Mouse (Mus musculus) heart, adult 2 months (tissue): ENCODE results near the gene Sod1. TPM values are rescaled to one million over a fixed set of nuclear protein-coding genes. Genes with fewer than 3 reads are reported as not detected.
"Not testable (repeated sequence)": the region's sequence is repeated elsewhere in the genome, so short reads cannot be mapped to it uniquely, and the experiment has no call there.

Experiments used
- DNase-seq, 2 experiments: peaks; one replicate each; pipeline ENCODE4 v3.0.0; 2021
- H3K27ac ChIP-seq: fragments of 200-600 bp; 2 replicates; pipeline ENCODE4 v1.8.1; 2022
- H3K27me3 ChIP-seq: fragments of 200-500 bp; 2 replicates; pipeline ENCODE4 v1.6.1; 2012; ENCODE audit warnings: mild to moderate bottlenecking, low read length, inconsistent platforms, mixed read lengths; ENCODE audit not compliant: control insufficient read depth, insufficient read depth
- H3K36me3 ChIP-seq: fragments of 200-500 bp; 2 replicates; pipeline ENCODE4 v1.6.1; 2012; ENCODE audit warnings: low read length, inconsistent platforms; ENCODE audit not compliant: control insufficient read depth, insufficient read depth
- H3K4me1 ChIP-seq: fragments of 200-500 bp; 2 replicates; pipeline ENCODE4 v1.6.1; 2011; ENCODE audit warnings: low read length; ENCODE audit not compliant: control insufficient read depth, insufficient read depth
- H3K4me3 ChIP-seq: fragments of 200-600 bp; 2 replicates; pipeline ENCODE4 v1.8.1; 2022
- H3K79me2 ChIP-seq: fragments of 200-500 bp; replicated peaks from 2 replicates; pipeline ENCODE4 v1.6.1; 2012; ENCODE audit warnings: mild to moderate bottlenecking, inconsistent platforms, low read length, moderate library complexity, mixed read lengths; ENCODE audit not compliant: control insufficient read depth, insufficient read depth
- H3K9ac ChIP-seq: fragments of 200-500 bp; 2 replicates; pipeline ENCODE4 v1.6.1; 2012; ENCODE audit warnings: low read depth, mild to moderate bottlenecking, control low read depth, inconsistent platforms, low read length, mixed read lengths
- CTCF ChIP-seq: fragments of 200-600 bp; IDR thresholded peaks from 2 replicates; pipeline ENCODE4 v1.8.1; 2022; ENCODE audit warnings: antibody characterized with exemption, mild to moderate bottlenecking, moderate library complexity
- EP300 ChIP-seq: fragments of 200-500 bp; IDR thresholded peaks from 2 replicates; pipeline ENCODE4 v1.6.1; 2011; ENCODE audit warnings: low read depth, low read length, control low read depth; ENCODE audit not compliant: insufficient read depth
- POLR2A ChIP-seq: fragments of 200-500 bp; IDR thresholded peaks from 2 replicates; pipeline ENCODE4 v1.6.1; 2011; ENCODE audit warnings: mild to moderate bottlenecking, low read depth, low read length, control low read depth; ENCODE audit not compliant: insufficient read depth
- WGBS: fragments of 180-500 bp; shearing (Covaris S2); methylation state at CpG from one replicate; pipeline ENCODE4 v1.1.7; 2018; 5-methylcytosine and 5-hydroxymethylcytosine counted together
- intact Hi-C: fragments of 180-260 bp; cut with DNase I; formaldehyde crosslinking; loops from one replicate; pipeline ENCODE4 v1.15.1; 2025
- polyA plus RNA-seq: library from polyadenylated mRNA; depleted of rRNA; stranded (reverse); fragments of >200 nt; gene quantifications from 2 replicates; pipeline ENCODE4 v1.2.3, GENCODE M21; 2012
- total RNA-seq, 2 experiments: library from RNA; stranded (reverse); gene quantifications; 2 replicates each; pipeline ENCODE4 v1.2.3; 2021

Gene Sod1
- total and polyA plus RNA-seq, 3 experiments = 422 to 572 (median 499) TPM

GRCm38 (mm10) chr16:90214731-90215565 lies 5.6 kb upstream of the Sod1 start:
- Histone ChIP-seq H3K36me3 (no peaks in the 10 kb centered on the region), H3K4me1 (no peaks in the 10 kb centered on the region), H3K79me2 (no peaks in the 10 kb centered on the region), H3K9ac (no peak overlapping the region), H3K27ac (no peak overlapping the region), H3K4me3 (no peak overlapping the region), H3K27me3 (no peaks in the 10 kb centered on the region)
- no peak for DNase-seq
- WGBS = 88% methylated on average over 11 of the region's 11 CpGs
- intact Hi-C loops = no loop called here
- no peak for TF ChIP-seq POLR2A
- no peak for TF ChIP-seq CTCF
- no peak for TF ChIP-seq EP300

- H3K27ac ChIP-seq, intact Hi-C loops, H3K27me3 ChIP-seq, H3K79me2 ChIP-seq, H3K4me1 ChIP-seq, H3K4me3 ChIP-seq, DNase-seq, H3K36me3 ChIP-seq, H3K9ac ChIP-seq: not testable (repeated sequence)
- WGBS = 86% methylated on average over 5 of the region's 5 CpGs
These were observed 4.7 kb upstream of the Sod1 start for GRCm38 (mm10) chr16:90215879-90216278.

- no peak overlapping the region for H3K9ac ChIP-seq
- no peaks in the 10 kb centered on the region for H3K36me3 ChIP-seq
- H3K27me3 ChIP-seq = no peaks in the 10 kb centered on the region
- no peaks in the 10 kb centered on the region for H3K4me1 ChIP-seq
- H3K27ac ChIP-seq = no peak overlapping the region
- TF ChIP-seq POLR2A = no peak
- no peak for TF ChIP-seq CTCF
- no peak for TF ChIP-seq EP300
- 85% methylated on average over 2 of the region's 2 CpGs for WGBS
- DNase-seq = no peak
- no peaks in the 10 kb centered on the region for H3K79me2 ChIP-seq
- intact Hi-C loops = no loop called here
- H3K4me3 ChIP-seq = no peak overlapping the region
These were observed 4.1 kb upstream of the Sod1 start for GRCm38 (mm10) chr16:90216414-90216813.

- no peak for TF ChIP-seq EP300
- no peak for TF ChIP-seq CTCF
- no peak for TF ChIP-seq POLR2A
- Histone ChIP-seq H3K9ac (no peak overlapping the region), H3K27ac (no peak overlapping the region), H3K4me1 (peaks cover 3% of the 10 kb centered on the region), H3K79me2 (no peaks in the 10 kb centered on the region), H3K4me3 (no peak overlapping the region), H3K27me3 (no peaks in the 10 kb centered on the region), H3K36me3 (no peaks in the 10 kb centered on the region; the same call in 1 of the 2 replicates)
- 50% methylated on average over 3 of the region's 3 CpGs for WGBS
- no peak for DNase-seq
- intact Hi-C loops = no loop called here
These were observed 3.2 kb upstream of the Sod1 start for GRCm38 (mm10) chr16:90217356-90217755.

GRCm38 (mm10) chr16:90217926-90218325 lies 2.6 kb upstream of the Sod1 start:
- Histone ChIP-seq H3K36me3 (peaks cover 4% of the 10 kb centered on the region), H3K27ac (no peak overlapping the region), H3K79me2 (no peaks in the 10 kb centered on the region), H3K9ac (no peak overlapping the region), H3K4me1 (peaks cover 5% of the 10 kb centered on the region), H3K4me3 (no peak overlapping the region), H3K27me3 (no peaks in the 10 kb centered on the region)
- intact Hi-C loops = no loop called here
- WGBS = 88% methylated on average over 4 of the region's 4 CpGs
- TF ChIP-seq EP300 = no peak
- no peak for TF ChIP-seq POLR2A
- no peak for TF ChIP-seq CTCF
- no peak for DNase-seq

- 75% methylated on average over 4 of the region's 4 CpGs for WGBS
- intact Hi-C loops, H3K4me3 ChIP-seq, H3K79me2 ChIP-seq, DNase-seq, H3K9ac ChIP-seq, H3K4me1 ChIP-seq, H3K27ac ChIP-seq, H3K27me3 ChIP-seq: not testable (repeated sequence)
- H3K36me3 ChIP-seq = peaks cover 13% of the 10 kb centered on the region
These were observed 1.1 kb upstream of the Sod1 start for GRCm38 (mm10) chr16:90219445-90219844.
